11 mouse cellular contexts compared by ENCODE assay signal in genomic region chr3:107040408-107040807, GRCm38 (mm10). TPM values are rescaled to one million over a fixed set of nuclear protein-coding genes. Genes with fewer than 3 reads are reported as not detected.
DNase-seq lines count a peak whose midpoint lies in the region; ATAC-seq and TF ChIP-seq lines count a peak whose summit lies in the region.
"Had no signal": no experiment of that assay in that cellular context is flagged by ENCODE, and none has a peak within 500 bp of the region (broad histone marks: within the 10 kb centered on the region; RNA-seq: fewer than 3 reads in every experiment).

No protein-coding gene starts in this region.

- no peak for DNase-seq in heart, adult 2 months
- no peak for DNase-seq in hindbrain, embryonic 14.5 days (ENCODE audit: low spot score)
- peak; percentile 64 for DNase-seq in naive thymus-derived CD4-positive, alpha-beta T cell, adult 2 months (ENCODE audit: low read depth)
- no peak for DNase-seq in embryo, embryonic 11 days
- DNase-seq in heart, postnatal 36 days = no peak
- DNase-seq: thymus, postnatal 4 days had no signal

- TF ChIP-seq POLR2A in heart, adult 2 months (IDR thresholded peaks at IDR 0.05; ENCODE audit: insufficient read depth, low read depth, low read length) = no peak
- TF ChIP-seq POLR2A in cortical plate, adult 2 months (IDR thresholded peaks at IDR 0.05; ENCODE audit: extremely low read depth, insufficient read depth, low read length) = no peak

- intact Hi-C loops in heart, adult 2 months (cut with DNase I) = no loop called here
- intact Hi-C loops in heart, postnatal 36 days (cut with DNase I) = no loop called here

- H3K79me2 ChIP-seq in heart, adult 2 months (replicated peaks; ENCODE audit: control insufficient read depth, insufficient read depth, low read length) = no peaks in the 10 kb centered on the region

- no peak for TF ChIP-seq EP300 in heart, adult 2 months (IDR thresholded peaks at IDR 0.05; ENCODE audit: insufficient read depth, low read depth, low read length)

- TF ChIP-seq CTCF in heart, adult 2 months (IDR thresholded peaks at IDR 0.05) = no peak
- TF ChIP-seq CTCF in cortical plate, adult 2 months (IDR thresholded peaks at IDR 0.05; ENCODE audit: extremely low read depth, insufficient read depth, low read length) = no peak

- H3K9me3 ChIP-seq in heart, embryonic 16.5 days (replicated peaks; ENCODE audit: control insufficient read depth, low read length) = no peaks in the 10 kb centered on the region
- no peaks in the 10 kb centered on the region for H3K9me3 ChIP-seq in hindbrain, embryonic 14.5 days (ENCODE audit: control insufficient read depth, low read length)
- H3K9me3 ChIP-seq: stomach, embryonic 15.5 days had no signal

- peaks cover 17% of the 10 kb centered on the region for H3K27me3 ChIP-seq in heart, embryonic 16.5 days (ENCODE audit: control insufficient read depth, insufficient read depth, low read length)
- H3K27me3 ChIP-seq in heart, adult 2 months (ENCODE audit: control insufficient read depth, insufficient read depth, low read length) = peaks cover 15% of the 10 kb centered on the region
- H3K27me3 ChIP-seq in hindbrain, embryonic 14.5 days (ENCODE audit: control insufficient read depth, insufficient read depth, low read length) = no peaks in the 10 kb centered on the region

- H3K4me2 ChIP-seq in heart, embryonic 16.5 days (ENCODE audit: low read depth, low read length) = peak overlapping the region; percentile 30; the same call in 1 of the 2 replicates
- H3K4me2 ChIP-seq in hindbrain, embryonic 14.5 days (replicated peaks) = peak overlapping the region; percentile 85
- H3K4me2 ChIP-seq: stomach, embryonic 15.5 days had no signal

- H3K36me3 ChIP-seq in heart, embryonic 16.5 days (ENCODE audit: control insufficient read depth, insufficient read depth) = no peaks in the 10 kb centered on the region
- H3K36me3 ChIP-seq in heart, adult 2 months (ENCODE audit: control insufficient read depth, insufficient read depth, low read length) = no peaks in the 10 kb centered on the region
- no peaks in the 10 kb centered on the region for H3K36me3 ChIP-seq in hindbrain, embryonic 14.5 days (replicated peaks; ENCODE audit: control insufficient read depth, insufficient read depth)
- H3K36me3 ChIP-seq: stomach, embryonic 15.5 days had no signal

- H3K27ac ChIP-seq in heart, embryonic 16.5 days (ENCODE audit: low read length) = no peak overlapping the region
- no peak overlapping the region for H3K27ac ChIP-seq in heart, adult 2 months
- H3K27ac ChIP-seq in cortical plate, adult 2 months (ENCODE audit: insufficient read depth, low read length) = 0 out of 2 replicates have a peak overlapping the region, but pooled peaks have one; percentile 81
- no peak overlapping the region for H3K27ac ChIP-seq in hindbrain, embryonic 14.5 days
- H3K27ac ChIP-seq: kidney, postnatal 0 days; stomach, embryonic 15.5 days had no signal

- no peak overlapping the region for H3K9ac ChIP-seq in heart, embryonic 16.5 days (ENCODE audit: low read length)
- no peak overlapping the region for H3K9ac ChIP-seq in heart, adult 2 months (ENCODE audit: low read depth, low read length)
- H3K9ac ChIP-seq in hindbrain, embryonic 14.5 days = 0 out of 2 replicates have a peak overlapping the region, but pooled peaks have one; percentile 24
- H3K9ac ChIP-seq: stomach, embryonic 15.5 days had no signal

- WGBS in heart, embryonic 16.5 days = 78% methylated on average over 3 of the region's 3 CpGs
- WGBS in heart, adult 2 months = 82% methylated on average over 3 of the region's 3 CpGs
- 83% methylated on average over 3 of the region's 3 CpGs for WGBS in hindbrain, embryonic 14.5 days

- peaks cover 5% of the 10 kb centered on the region for H3K4me1 ChIP-seq in heart, embryonic 16.5 days (ENCODE audit: control insufficient read depth, insufficient read depth, low read length)
- H3K4me1 ChIP-seq in heart, adult 2 months (ENCODE audit: control insufficient read depth, insufficient read depth, low read length) = no peaks in the 10 kb centered on the region
- no peaks in the 10 kb centered on the region; the same call in 1 of the 2 replicates for H3K4me1 ChIP-seq in cortical plate, adult 2 months (ENCODE audit: control insufficient read depth, insufficient read depth, low read length)
- peaks cover 39% of the 10 kb centered on the region for H3K4me1 ChIP-seq in hindbrain, embryonic 14.5 days (replicated peaks; ENCODE audit: control insufficient read depth, insufficient read depth, low read length)

- peak overlapping the region; percentile 19; the same call in 1 of the 2 replicates for H3K4me3 ChIP-seq in heart, embryonic 16.5 days (ENCODE audit: low read length)
- no peak overlapping the region for H3K4me3 ChIP-seq in heart, adult 2 months
- H3K4me3 ChIP-seq in cortical plate, adult 2 months (ENCODE audit: insufficient read depth, low read length) = peak overlapping the region; percentile 75; the same call in 1 of the 2 replicates
- peak overlapping the region; percentile 85 for H3K4me3 ChIP-seq in hindbrain, embryonic 14.5 days (replicated peaks; ENCODE audit: low read length)
- H3K4me3 ChIP-seq: stomach, embryonic 15.5 days had no signal

- ATAC-seq in heart, embryonic 16.5 days (replicated peaks; ENCODE audit: extremely low read depth, insufficient read depth, low FRiP score) = no peak
- ATAC-seq in hindbrain, embryonic 14.5 days (ENCODE audit: low FRiP score) = no peak
- no peak for ATAC-seq in erythroblast, adult 5-6 weeks (replicated peaks; ENCODE audit: low FRiP score, poor library complexity, severe bottlenecking)

RNA-seq across cellular contexts. Expression of gene Kcna3, which starts 4.4 kb away (rescaled TPM):
- 1.7 and 3.0 TPM in 2 replicates for polyA plus RNA-seq in heart, embryonic 16.5 days (2015; fragmentation: Nextera tagmentation; extraction: Ambion mirVana)
- under 1 TPM; 0.23 to 0.84 TPM for total RNA-seq in heart, adult 2 months (2021)
- 0.32 and 1.1 TPM in 2 replicates for polyA plus RNA-seq in heart, adult 2 months (2012; rRNA removed)
- 5.6 and 6.6 TPM in 2 replicates for polyA plus RNA-seq in cortical plate, adult 2 months (2012; rRNA removed)
- polyA plus RNA-seq in hindbrain, embryonic 14.5 days (2014; fragmentation: Nextera tagmentation; extraction: Ambion mirVana) = 10.9 and 14.8 TPM in 2 replicates
- total RNA-seq in erythroblast, adult 5-6 weeks (2015; ENCODE audit: low replicate concordance) = 4.4 TPM in 1 of 2 replicates, not detected in the other
- total RNA-seq in erythroblast, adult 5-6 weeks (2017; ENCODE audit: low replicate concordance) = 1.5 and 1.7 TPM in 2 replicates
- total RNA-seq in heart, postnatal 36 days (2021) = under 1 TPM; 0.31 to 0.57 TPM
